Mouse (Mus musculus) heart, embryonic 14.5 days (tissue): ENCODE results near the gene Cerk. TPM values are rescaled to one million over a fixed set of nuclear protein-coding genes. Genes with fewer than 3 reads are reported as not detected.

Source experiments
- ATAC-seq: fragments of 200-750 bp; cut with Nextera tagmentation; 2 replicates; pipeline ENCODE4 v1.8.0; 2017; ENCODE audit warnings: low read depth, moderate TSS enrichment; ENCODE audit not compliant: insufficient number of reproducible peaks, insufficient read depth, low FRiP score
- H3K27ac ChIP-seq, 2 experiments: fragments of 200-500 bp in 1 of 2; fragments of 300-500 bp in 1 of 2; sonication (generic) in 1 of 2; replicated peaks in 1 of 2; 2 replicates each; pipeline ENCODE4 v1.5.1; 2012 to 2014; ENCODE audit warnings: low read depth in 2 of 2, low read length in 2 of 2, control low read depth in 1 of 2, mild to moderate bottlenecking in 1 of 2, mixed read lengths in 1 of 2; ENCODE audit not compliant: control insufficient read depth in 1 of 2, insufficient read depth in 1 of 2
- H3K27me3 ChIP-seq: fragments of 300-500 bp; sonication (generic); 2 replicates; pipeline ENCODE4 v1.6.1; 2014; ENCODE audit warnings: mild to moderate bottlenecking, low read length, control low read depth; ENCODE audit not compliant: control insufficient read depth, insufficient read depth
- H3K36me3 ChIP-seq: fragments of 300-500 bp; sonication (generic); 2 replicates; pipeline ENCODE4 v1.6.1; 2014; ENCODE audit warnings: mild to moderate bottlenecking, control low read depth, low read length, mixed read lengths; ENCODE audit not compliant: control insufficient read depth, insufficient read depth
- H3K4me1 ChIP-seq, 2 experiments: fragments of 200-500 bp in 1 of 2; fragments of 300-500 bp in 1 of 2; sonication (generic) in 1 of 2; 2 replicates each; pipeline ENCODE4 v1.6.1; 2012 to 2014; ENCODE audit warnings: low read length in 2 of 2, control low read depth in 1 of 2, mixed read lengths in 1 of 2; ENCODE audit not compliant: control insufficient read depth in 2 of 2, insufficient read depth in 2 of 2
- H3K4me2 ChIP-seq: fragments of 300-500 bp; sonication (generic); 2 replicates; pipeline ENCODE4 v1.6.1; 2014; ENCODE audit warnings: mild to moderate bottlenecking, low read length
- H3K4me3 ChIP-seq, 2 experiments: fragments of 200-500 bp in 1 of 2; fragments of 300-500 bp in 1 of 2; sonication (generic) in 1 of 2; 2 replicates each; pipeline ENCODE4 v1.5.1; 2012 to 2014; ENCODE audit warnings: low read length in 2 of 2, mild to moderate bottlenecking in 2 of 2, control low read depth in 1 of 2, low read depth in 1 of 2, moderate library complexity in 1 of 2; ENCODE audit not compliant: control insufficient read depth in 1 of 2, insufficient read depth in 1 of 2
- H3K9ac ChIP-seq: fragments of 300-500 bp; sonication (generic); 2 replicates; pipeline ENCODE4 v1.6.1; 2014; ENCODE audit warnings: mild to moderate bottlenecking, low read length
- H3K9me3 ChIP-seq: fragments of 300-500 bp; sonication (generic); 2 replicates; pipeline ENCODE4 v1.6.1; 2016; ENCODE audit warnings: low read length, control low read depth; ENCODE audit not compliant: control insufficient read depth
- WGBS: fragments of 180-500 bp; shearing (Covaris S2); extraction: QIAGEN DNeasy Blood & Tissue Kit; methylation state at CpG from one replicate; pipeline ENCODE4 v1.1.7; 2014; 5-methylcytosine and 5-hydroxymethylcytosine counted together
- polyA plus RNA-seq: library from polyadenylated mRNA; unstranded; fragments of >200 nt; fragmentation: Nextera tagmentation; extraction: Ambion mirVana; gene quantifications from 2 replicates; pipeline ENCODE4 v1.2.1, GENCODE M21; 2014

Cerk gene
- polyA plus RNA-seq, 1 experiment from 2014 or later: 16.1 TPM

- Histone ChIP-seq H3K27ac (no peak overlapping the region), H3K4me2 (no peak overlapping the region), H3K9me3 (no peaks in the 10 kb centered on the region), H3K9ac (no peak overlapping the region), H3K36me3 (peaks cover 60% of the 10 kb centered on the region), H3K27me3 (no peaks in the 10 kb centered on the region), H3K4me1 (peaks cover 20 to 29% of the 10 kb centered on the region in 2 experiments), H3K4me3 (no peak overlapping the region)
- whole genome bisulfite sequencing: 90% methylated on average over 7 of the region's 7 CpGs
- no peak for ATAC-seq
Observed at GRCm38 (mm10) chr15:86119186-86119585, 66.8 kb downstream of the Cerk start.

DNA sequence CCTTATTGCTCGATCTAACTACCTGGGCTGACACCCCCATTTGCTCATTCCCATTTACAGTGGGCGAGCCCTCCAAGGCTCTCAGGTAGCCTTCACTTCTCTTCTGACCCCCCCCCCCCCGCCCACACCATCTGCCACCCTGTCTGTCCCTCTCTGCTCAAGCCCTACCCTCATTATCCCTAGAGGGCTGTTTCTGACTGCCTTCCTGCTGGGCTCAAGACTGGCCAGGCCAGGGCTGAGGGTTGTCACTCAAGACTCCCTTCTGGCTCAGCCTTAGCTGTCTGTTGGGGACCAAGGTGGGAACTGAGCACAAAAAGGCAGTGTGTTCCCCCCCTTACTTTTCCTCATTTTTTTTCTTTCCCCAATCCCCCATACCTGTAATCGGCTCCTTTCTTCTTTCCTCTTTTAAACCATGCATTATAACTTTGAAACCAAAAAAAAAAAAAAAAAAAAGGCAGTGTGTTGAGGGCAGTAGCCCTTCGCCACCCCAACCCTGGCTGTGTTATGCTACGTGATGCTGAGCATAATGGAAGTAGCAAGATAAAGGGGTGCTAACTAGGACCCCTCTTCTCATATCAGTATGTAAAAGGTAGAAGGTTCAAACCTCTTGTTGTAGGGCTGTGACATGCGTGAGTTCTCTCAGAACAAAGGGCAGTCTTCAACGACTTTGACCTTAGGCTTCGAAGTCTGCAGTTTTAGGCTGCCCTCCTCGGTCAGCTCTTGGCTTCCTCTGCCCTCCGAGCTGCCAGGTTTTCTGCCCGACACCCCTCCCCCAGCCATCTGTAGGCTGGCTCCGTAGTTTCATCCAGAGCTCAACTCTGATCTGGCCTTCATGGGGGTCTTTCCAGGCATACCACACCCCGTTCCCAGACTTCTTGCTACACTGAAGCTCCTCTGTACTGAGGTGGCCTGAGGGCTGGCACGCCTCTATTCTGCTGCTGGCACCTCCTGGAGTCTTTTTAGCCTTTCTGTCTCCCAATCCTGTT, 68.5 kb downstream of the Cerk start:
- 56% methylated on average over 14 of the region's 15 CpGs for WGBS
- Histone ChIP-seq H3K9me3 (no peaks in the 10 kb centered on the region), H3K27ac (peak overlapping the region in 1 of 2 experiments; percentile 44; a peak in 1 of 4 replicates), H3K9ac (no peak overlapping the region), H3K4me1 (peaks cover 34 to 47% of the 10 kb centered on the region in 2 experiments), H3K4me3 (no peak overlapping the region), H3K4me2 (no peak overlapping the region), H3K27me3 (no peaks in the 10 kb centered on the region), H3K36me3 (peaks cover 43% of the 10 kb centered on the region)
- no peak for ATAC-seq

DNA sequence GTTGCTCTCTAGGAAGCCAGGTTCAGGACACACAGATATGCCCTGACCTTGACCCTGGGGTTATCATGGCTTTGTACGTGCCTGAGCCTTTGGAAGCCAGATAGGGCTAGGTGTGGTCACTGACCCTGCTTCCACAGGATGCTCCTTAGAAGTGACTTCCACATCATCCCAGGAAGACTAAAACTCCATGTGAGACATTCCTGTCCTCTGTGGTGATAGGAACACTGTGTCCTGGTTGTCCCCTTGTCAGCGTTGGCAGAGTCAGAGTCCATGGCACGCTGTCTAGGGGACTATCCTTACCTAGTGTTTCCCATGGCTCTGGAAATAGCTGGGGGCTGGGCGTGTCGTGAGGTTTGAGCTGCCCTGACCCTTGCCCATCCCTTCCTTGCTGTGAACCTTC, 69.5 kb downstream of the Cerk start:
- WGBS: 19% methylated on average over 5 of the region's 5 CpGs
- H3K27ac ChIP-seq: peak overlapping the region; percentile 23 to 44; a peak in 2 of 4 replicates
- ATAC-seq: no peak
- H3K4me1 ChIP-seq: peaks cover 35 to 53% of the 10 kb centered on the region in 2 experiments
- peaks cover 33% of the 10 kb centered on the region for H3K36me3 ChIP-seq
- H3K4me3 ChIP-seq: no peak overlapping the region
- no peaks in the 10 kb centered on the region for H3K27me3 ChIP-seq
- no peak overlapping the region for H3K4me2 ChIP-seq
- peak overlapping the region; percentile 42 for H3K9ac ChIP-seq
- no peaks in the 10 kb centered on the region for H3K9me3 ChIP-seq

DNA sequence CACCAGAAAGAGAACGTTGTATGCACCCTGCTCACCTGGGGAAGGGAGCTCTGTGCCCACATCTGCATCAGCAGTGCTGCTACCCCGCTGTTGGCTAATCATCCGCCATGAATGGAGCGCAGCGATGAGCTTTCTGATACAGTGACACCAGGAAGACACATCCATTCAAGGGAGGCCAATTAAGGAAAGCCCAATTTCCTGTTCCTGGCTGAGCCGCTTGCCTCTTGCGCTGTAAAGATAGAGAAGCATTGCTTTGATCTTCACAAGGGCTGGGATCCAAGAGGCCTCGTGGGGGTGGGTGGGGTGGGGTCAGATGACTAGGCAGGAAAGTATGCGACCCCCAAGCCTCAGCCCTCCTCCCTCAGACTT, 72.6 kb downstream of the Cerk start:
- Histone ChIP-seq H3K4me3 (no peak overlapping the region), H3K9ac (no peak overlapping the region; the same call in 1 of the 2 replicates), H3K4me1 (peaks cover 60 to 81% of the 10 kb centered on the region in 2 experiments)

GRCm38 (mm10) chr15:86112707-86113341, 73.1 kb downstream of the Cerk start:
- 14% methylated on average over 10 of the region's 10 CpGs for WGBS
- H3K36me3 ChIP-seq: no peaks in the 10 kb centered on the region
- H3K27ac ChIP-seq: peak overlapping the region; percentile 49 to 60
- peaks cover 62 to 83% of the 10 kb centered on the region in 2 experiments for H3K4me1 ChIP-seq
- H3K9me3 ChIP-seq: no peaks in the 10 kb centered on the region
- H3K27me3 ChIP-seq: no peaks in the 10 kb centered on the region
- H3K9ac ChIP-seq: no peak overlapping the region; the same call in 1 of the 2 replicates
- H3K4me2 ChIP-seq: 0 out of 2 replicates have a peak overlapping the region, but pooled peaks have one; percentile 7
- H3K4me3 ChIP-seq: no peak overlapping the region
- ATAC-seq: no peak

More for the DNA sequence above, 72.6 kb downstream of the Cerk start:
- H3K4me2 ChIP-seq: 0 out of 2 replicates have a peak overlapping the region, but pooled peaks have one; percentile 7
- H3K27ac ChIP-seq: peak overlapping the region; percentile 49 to 60
- peaks cover 2% of the 10 kb centered on the region; the same call in 1 of the 2 replicates for H3K36me3 ChIP-seq
- H3K27me3 ChIP-seq: no peaks in the 10 kb centered on the region
- 20% methylated on average over 9 of the region's 9 CpGs for WGBS
- ATAC-seq: no peak
- H3K9me3 ChIP-seq: no peaks in the 10 kb centered on the region

DNA sequence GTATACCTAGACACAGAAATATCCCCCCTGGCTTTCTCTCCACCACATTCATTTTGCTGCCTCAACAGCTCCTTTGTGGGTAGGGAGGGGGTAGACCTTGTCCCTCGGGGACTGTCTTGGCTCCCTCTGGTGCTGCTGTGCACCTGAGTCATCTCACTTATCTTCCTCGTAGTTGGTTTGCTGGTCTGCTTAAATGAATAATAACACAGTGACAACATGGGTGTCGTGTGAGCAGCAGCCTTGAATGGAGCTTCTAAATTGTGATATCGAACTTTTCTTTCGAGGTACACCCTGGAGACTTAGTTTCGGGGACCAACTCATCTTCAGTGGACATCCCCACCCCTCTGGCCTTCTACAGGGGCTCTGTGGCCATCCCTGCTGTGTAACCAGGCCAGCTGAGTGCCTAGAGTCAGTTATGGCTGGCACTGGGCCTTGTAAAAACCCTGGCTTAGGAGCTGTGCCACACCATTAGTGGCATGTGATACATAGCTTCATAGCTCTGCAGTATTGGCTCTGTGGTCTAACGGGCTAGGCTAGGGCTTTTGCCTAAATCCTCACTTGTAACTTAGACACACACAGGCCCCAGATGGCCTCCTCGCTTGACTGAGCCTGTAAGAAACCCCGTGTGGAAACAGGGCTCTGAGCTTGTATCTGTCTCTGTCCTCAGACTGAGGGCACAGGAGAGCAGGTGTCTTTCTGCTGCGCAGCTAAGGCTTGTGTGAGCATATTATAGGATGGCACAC, 75.4 kb downstream of the Cerk start:
- Histone ChIP-seq H3K9ac (peak overlapping the region; percentile 63), H3K9me3 (no peaks in the 10 kb centered on the region), H3K36me3 (no peaks in the 10 kb centered on the region), H3K27ac (peak overlapping the region; percentile 87 to 98), H3K4me1 (peaks cover 60 to 83% of the 10 kb centered on the region in 2 experiments), H3K27me3 (no peaks in the 10 kb centered on the region), H3K4me3 (no peak overlapping the region), H3K4me2 (peak overlapping the region; percentile 58)
- no peak for ATAC-seq
- 78% methylated on average over 10 of the region's 10 CpGs for WGBS

DNA sequence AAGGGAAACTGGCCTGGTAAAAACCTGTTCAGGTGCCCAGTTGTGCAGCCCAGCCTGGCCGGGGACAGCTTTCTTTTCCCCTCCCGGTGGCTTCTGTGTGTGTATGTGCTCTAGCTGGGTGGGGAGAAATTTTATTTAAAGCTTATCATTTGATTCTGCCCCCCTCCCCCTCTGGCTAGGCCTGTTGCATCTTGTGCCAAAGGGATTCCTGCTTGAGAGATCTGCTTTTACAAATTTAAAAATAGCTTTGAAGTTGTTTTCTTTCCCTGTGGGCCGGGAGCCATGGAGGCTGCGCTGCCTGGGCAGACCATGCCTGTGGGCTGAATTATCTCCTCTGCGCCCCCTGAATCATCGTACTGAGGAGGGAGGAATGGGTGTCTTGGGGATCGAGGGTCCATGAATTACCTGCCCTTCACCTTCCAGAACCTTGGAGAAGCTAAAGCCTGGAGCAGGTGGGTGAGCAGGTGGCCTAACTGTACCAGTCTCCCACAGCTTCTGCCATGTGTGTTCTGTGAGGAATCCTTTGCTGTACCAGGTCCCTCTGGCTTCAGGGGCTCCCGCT, 76.2 kb downstream of the Cerk start:
- H3K9ac ChIP-seq: peak overlapping the region; percentile 63
- H3K27ac ChIP-seq: peak overlapping the region; percentile 87 to 98
- no peak overlapping the region for H3K4me3 ChIP-seq
- peaks cover 67 to 88% of the 10 kb centered on the region in 2 experiments for H3K4me1 ChIP-seq
- H3K4me2 ChIP-seq: peak overlapping the region; percentile 58
- H3K36me3 ChIP-seq: no peaks in the 10 kb centered on the region
- no peaks in the 10 kb centered on the region for H3K9me3 ChIP-seq
- 26% methylated on average over 8 of the region's 8 CpGs for WGBS
- peak; percentile 13; the same call in 1 of the 2 replicates for ATAC-seq
- no peaks in the 10 kb centered on the region for H3K27me3 ChIP-seq
